Mouse (Mus musculus) hindbrain, embryonic 14.5 days (tissue): ENCODE data around the gene Nbea. TPM values are rescaled to one million over a fixed set of nuclear protein-coding genes. Genes with fewer than 3 reads are reported as not detected.
A peak's percentile ranks its signal among the peaks of the same experiment; 100 is the strongest.

Source experiments
- ATAC-seq: fragments of 200-750 bp; cut with Nextera tagmentation; 2 replicates; pipeline ENCODE4 v1.8.0; 2017; ENCODE audit warnings: moderate number of reproducible peaks, mild to moderate bottlenecking, moderate TSS enrichment, moderate library complexity; ENCODE audit not compliant: low FRiP score
- DNase-seq: peaks from one replicate; pipeline ENCODE4 v3.0.0-alpha.2; 2015; ENCODE audit warnings: low spot score
- H3K27ac ChIP-seq: fragments of 300-500 bp; sonication (generic); 2 replicates; pipeline ENCODE4 v1.5.1; 2014; ENCODE audit warnings: mild to moderate bottlenecking, moderate library complexity
- H3K27me3 ChIP-seq: fragments of 300-500 bp; sonication (generic); 2 replicates; pipeline ENCODE4 v1.6.1; 2014; ENCODE audit warnings: mild to moderate bottlenecking, low read length, mixed read lengths; ENCODE audit not compliant: control insufficient read depth, insufficient read depth
- H3K36me3 ChIP-seq: fragments of 300-500 bp; sonication (generic); replicated peaks from 2 replicates; pipeline ENCODE4 v1.6.1; 2014; ENCODE audit not compliant: control insufficient read depth, insufficient read depth
- H3K4me1 ChIP-seq: fragments of 300-500 bp; sonication (generic); replicated peaks from 2 replicates; pipeline ENCODE4 v1.6.1; 2014; ENCODE audit warnings: antibody characterized with exemption, low read length, mixed read lengths; ENCODE audit not compliant: control insufficient read depth, insufficient read depth
- H3K4me2 ChIP-seq: fragments of 300-500 bp; sonication (generic); replicated peaks from 2 replicates; pipeline ENCODE4 v1.6.1; 2014; ENCODE audit warnings: mild to moderate bottlenecking, moderate library complexity
- H3K4me3 ChIP-seq: fragments of 300-500 bp; sonication (generic); replicated peaks from 2 replicates; pipeline ENCODE4 v1.5.1; 2014; ENCODE audit warnings: mild to moderate bottlenecking, low read length
- H3K9ac ChIP-seq: fragments of 300-500 bp; sonication (generic); 2 replicates; pipeline ENCODE4 v1.6.1; 2014
- H3K9me3 ChIP-seq: fragments of 300-500 bp; sonication (generic); 2 replicates; pipeline ENCODE4 v1.6.1; 2016; ENCODE audit warnings: low read length; ENCODE audit not compliant: control insufficient read depth
- WGBS: fragments of 180-500 bp; shearing (Covaris S2); extraction: QIAGEN DNeasy Blood & Tissue Kit; methylation state at CpG from one replicate; pipeline ENCODE4 v1.1.7; 2014; 5-methylcytosine and 5-hydroxymethylcytosine counted together
- polyA plus RNA-seq: library from polyadenylated mRNA; unstranded; fragments of >200 nt; fragmentation: Nextera tagmentation; extraction: Ambion mirVana; gene quantifications from 2 replicates; pipeline ENCODE4 v1.2.1, GENCODE M21; 2014

The Nbea gene
- polyA plus RNA-seq = 85.1 and 86.2 TPM in 2 replicates

GRCm38 (mm10) chr3:56183159-56184133, at the start of gene Nbea:
Gene Nbea (minus strand): TSS chr3:56183701.
- Histone ChIP-seq H3K4me3 (peak within 1 kb of the TSS; percentile 97), H3K27me3 (no peaks in the 10 kb centered on the region), H3K27ac (peak within 1 kb of the TSS; percentile 98), H3K9me3 (no peaks in the 10 kb centered on the region), H3K9ac (peak within 1 kb of the TSS; percentile 99), H3K4me1 (peaks cover 10% of the 10 kb centered on the region; the same call in 1 of the 2 replicates), H3K4me2 (peak within 1 kb of the TSS; percentile 77), H3K36me3 (no peaks in the 10 kb centered on the region)
- ATAC-seq = peak; percentile 85
- peak; percentile 90 for DNase-seq
- WGBS = under 1% methylated on average over 108 of the region's 131 CpGs

DNA sequence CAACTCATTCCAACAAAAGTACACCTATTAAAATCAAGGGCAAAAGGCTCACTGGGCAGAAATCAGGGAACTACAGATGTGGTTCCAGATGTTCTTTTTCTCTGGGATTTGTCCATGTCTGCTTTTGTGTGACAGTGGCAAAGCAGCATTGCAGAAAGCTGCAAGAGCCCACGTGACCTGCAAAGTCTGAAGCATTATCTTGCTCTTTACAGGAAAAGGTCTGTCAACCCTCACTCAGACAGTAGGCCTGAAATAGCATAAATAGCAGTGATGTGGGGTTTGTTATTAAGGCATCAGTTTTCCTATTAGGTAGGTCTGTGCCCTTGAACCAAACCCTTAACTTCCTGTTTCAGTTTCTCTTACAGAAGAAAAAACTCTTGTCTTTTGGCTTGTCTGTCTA, 45.8 kb upstream of the Nbea start:
- no peak for ATAC-seq
- Histone ChIP-seq H3K4me2 (no peak overlapping the region), H3K36me3 (no peaks in the 10 kb centered on the region), H3K4me3 (no peak overlapping the region), H3K9me3 (no peaks in the 10 kb centered on the region), H3K9ac (no peak overlapping the region), H3K27ac (no peak overlapping the region), H3K4me1 (no peaks in the 10 kb centered on the region), H3K27me3 (no peaks in the 10 kb centered on the region)
- DNase-seq = no peak
- WGBS = 81% methylated on average over 1 of the region's 1 CpGs

GRCm38 (mm10) chr3:56215989-56216388, 32.5 kb upstream of the Nbea start:
- Histone ChIP-seq H3K4me3 (no peak overlapping the region), H3K27me3 (no peaks in the 10 kb centered on the region), H3K9ac (no peak overlapping the region), H3K27ac (no peak overlapping the region), H3K36me3 (no peaks in the 10 kb centered on the region), H3K4me1 (no peaks in the 10 kb centered on the region), H3K4me2 (no peak overlapping the region), H3K9me3 (no peaks in the 10 kb centered on the region)
- whole genome bisulfite sequencing = 87% methylated on average over 2 of the region's 2 CpGs
- ATAC-seq (no peak), DNase-seq (no peak)

- no peak overlapping the region for H3K4me2 ChIP-seq
- H3K9ac ChIP-seq = no peak overlapping the region
- ATAC-seq (no peak), DNase-seq (no peak)
- H3K27ac ChIP-seq = no peak overlapping the region
- H3K27me3 ChIP-seq = no peaks in the 10 kb centered on the region
- no peaks in the 10 kb centered on the region for H3K9me3 ChIP-seq
- 85% methylated on average over 6 of the region's 6 CpGs for WGBS
- no peak overlapping the region for H3K4me3 ChIP-seq
- H3K4me1 ChIP-seq = no peaks in the 10 kb centered on the region
- no peaks in the 10 kb centered on the region for H3K36me3 ChIP-seq
These were observed 20.5 kb upstream of the Nbea start for GRCm38 (mm10) chr3:56203968-56204367.

DNA sequence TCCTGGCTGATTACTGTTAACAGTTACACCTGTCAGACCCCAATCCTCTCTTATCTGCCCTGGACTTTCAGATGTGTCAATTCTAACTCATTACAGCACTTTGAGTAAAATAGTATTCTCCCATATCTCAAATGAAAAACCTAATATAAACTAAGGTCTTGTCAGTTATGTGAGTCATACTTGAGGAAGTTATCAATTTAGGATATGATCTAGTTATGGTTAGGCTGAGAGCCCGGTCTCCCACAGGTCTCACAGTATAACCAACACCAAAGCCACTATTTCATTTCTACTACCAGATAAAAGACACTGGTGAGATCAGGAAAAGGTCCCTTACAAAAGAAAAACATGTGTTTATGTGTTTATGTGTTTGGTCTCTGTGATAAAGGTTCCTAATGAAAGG, 4.7 kb upstream of the Nbea start:
- no peak overlapping the region for H3K9ac ChIP-seq
- H3K36me3 ChIP-seq = no peaks in the 10 kb centered on the region
- WGBS = 88% methylated on average over 1 of the region's 1 CpGs
- H3K27me3 ChIP-seq = no peaks in the 10 kb centered on the region
- no peak overlapping the region for H3K4me2 ChIP-seq
- DNase-seq (no peak), ATAC-seq (no peak)
- no peaks in the 10 kb centered on the region for H3K4me1 ChIP-seq
- H3K4me3 ChIP-seq = no peak overlapping the region
- H3K27ac ChIP-seq = no peak overlapping the region
- H3K9me3 ChIP-seq = no peaks in the 10 kb centered on the region

- WGBS = 85% methylated on average over 6 of the region's 6 CpGs
- H3K4me3 ChIP-seq = no peak overlapping the region
- ATAC-seq (no peak), DNase-seq (no peak)
- H3K9me3 ChIP-seq = no peaks in the 10 kb centered on the region
- H3K27ac ChIP-seq = no peak overlapping the region
- H3K36me3 ChIP-seq = no peaks in the 10 kb centered on the region
- no peaks in the 10 kb centered on the region for H3K27me3 ChIP-seq
- no peaks in the 10 kb centered on the region for H3K4me1 ChIP-seq
- no peak overlapping the region for H3K9ac ChIP-seq
- H3K4me2 ChIP-seq = no peak overlapping the region
These were observed 3.8 kb upstream of the Nbea start for GRCm38 (mm10) chr3:56187131-56187779.

DNA sequence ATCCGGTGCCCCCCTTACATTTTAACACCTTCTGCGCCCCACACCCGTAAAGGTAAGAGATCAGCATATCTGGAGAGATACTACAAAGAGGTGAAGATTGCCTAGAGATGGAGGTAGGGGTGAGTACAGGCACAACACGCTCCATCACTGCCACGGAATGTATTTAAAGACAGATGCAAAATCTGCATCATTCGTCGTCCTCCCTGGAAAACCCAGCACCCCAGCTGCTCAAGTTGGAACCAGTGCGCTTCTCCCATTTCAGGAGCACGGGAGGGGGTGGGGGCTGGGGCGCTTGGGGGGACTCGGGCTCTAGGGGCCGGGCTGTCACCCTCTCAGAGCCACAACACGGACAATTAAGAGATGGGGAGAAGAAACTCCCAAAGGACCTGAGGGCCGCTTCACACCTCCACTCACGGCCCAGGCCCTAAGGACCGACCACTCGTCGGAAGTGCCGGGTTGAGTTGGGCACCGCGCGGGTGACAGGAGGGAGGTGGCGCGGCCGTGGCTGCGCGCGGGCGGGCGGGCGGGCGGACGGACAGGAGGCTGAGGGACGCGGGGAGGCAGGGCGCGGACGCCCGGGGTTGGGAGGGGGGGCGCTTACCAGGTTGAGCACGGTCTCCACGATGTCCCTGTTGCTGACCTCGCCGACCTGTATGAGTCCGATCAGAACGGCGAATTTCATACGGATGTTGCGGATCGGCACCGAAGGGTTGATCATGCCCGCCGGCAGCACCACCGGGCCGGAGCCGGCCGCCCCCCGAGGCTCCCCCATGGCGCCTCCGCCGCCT, 936 bp downstream of the Nbea start:
- H3K9ac ChIP-seq = peak overlapping the region; percentile 99
- H3K27me3 ChIP-seq = no peaks in the 10 kb centered on the region
- H3K4me1 ChIP-seq = peaks cover 10% of the 10 kb centered on the region; the same call in 1 of the 2 replicates
- H3K27ac ChIP-seq = peak overlapping the region; percentile 98
- peak overlapping the region; percentile 97 for H3K4me3 ChIP-seq
- ATAC-seq (peak; percentile 66), DNase-seq (peak; percentile 33)
- 0% methylated on average over 42 of the region's 61 CpGs for WGBS
- no peaks in the 10 kb centered on the region for H3K9me3 ChIP-seq
- peak overlapping the region; percentile 77 for H3K4me2 ChIP-seq
- no peaks in the 10 kb centered on the region for H3K36me3 ChIP-seq

DNA sequence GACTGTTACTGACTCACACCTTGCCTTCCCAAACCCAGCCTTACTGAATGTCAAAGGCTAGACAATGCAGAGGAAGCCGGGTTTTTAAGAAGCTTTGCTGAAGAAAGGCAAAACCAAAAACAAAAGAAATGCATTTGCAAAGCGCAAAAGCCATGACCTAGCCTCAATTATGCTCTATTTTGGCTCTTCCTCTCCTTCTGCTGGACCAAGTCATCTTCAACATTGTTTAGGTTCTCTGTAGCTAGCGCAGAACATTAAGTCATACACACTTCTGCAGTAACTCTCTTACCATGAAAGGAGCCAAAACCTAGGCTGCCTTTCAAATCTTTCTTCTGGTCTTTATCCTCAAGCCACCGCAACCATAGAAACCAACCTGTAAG, 1.5 kb downstream of the Nbea start:
- Histone ChIP-seq H3K9ac (peak overlapping the region; percentile 99), H3K4me3 (peak overlapping the region; percentile 97), H3K4me1 (peaks cover 10% of the 10 kb centered on the region; the same call in 1 of the 2 replicates), H3K27ac (peak overlapping the region; percentile 98), H3K36me3 (no peaks in the 10 kb centered on the region), H3K9me3 (no peaks in the 10 kb centered on the region), H3K4me2 (peak overlapping the region; percentile 77), H3K27me3 (no peaks in the 10 kb centered on the region)
- WGBS = 5% methylated on average over 4 of the region's 4 CpGs
- DNase-seq (peak; percentile 41), ATAC-seq (no peak)

- peak overlapping the region; percentile 99 for H3K9ac ChIP-seq
- WGBS = 33% methylated on average over 3 of the region's 3 CpGs
These were observed 2.5 kb downstream of the Nbea start for GRCm38 (mm10) chr3:56181025-56181424.

More at GRCm38 (mm10) chr3:56181025-56181424, 2.5 kb downstream of the Nbea start:
- H3K4me1 ChIP-seq = peaks cover 10% of the 10 kb centered on the region; the same call in 1 of the 2 replicates
- H3K4me3 ChIP-seq = peak overlapping the region; percentile 97
- H3K4me2 ChIP-seq = peak overlapping the region; percentile 77
- DNase-seq = peak; percentile 33
- H3K36me3 ChIP-seq = no peaks in the 10 kb centered on the region
- no peaks in the 10 kb centered on the region for H3K9me3 ChIP-seq
- no peaks in the 10 kb centered on the region for H3K27me3 ChIP-seq
- H3K27ac ChIP-seq = no peak overlapping the region
- no peak for ATAC-seq
